In the genomic region with DNA sequence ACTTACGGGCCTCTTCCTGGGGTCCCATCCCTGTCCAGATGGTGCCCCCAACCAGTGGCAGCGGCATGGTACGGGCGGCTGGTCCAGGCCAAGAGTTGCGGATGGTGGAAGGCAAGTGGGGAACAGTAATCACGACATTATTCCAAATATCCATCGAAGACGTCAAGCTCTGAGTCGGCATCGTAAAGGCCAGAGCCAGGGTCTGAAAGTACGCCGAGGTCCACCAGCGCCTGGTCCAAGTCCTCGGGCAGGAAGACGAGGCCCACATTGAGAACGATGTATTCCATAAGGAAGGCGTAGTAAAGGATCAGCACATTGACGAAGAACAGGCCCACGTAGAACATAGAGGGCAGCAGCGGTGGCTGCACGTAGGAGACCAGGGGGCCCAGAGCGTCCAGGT, we compare ENCODE assay signal across 8 mouse cellular contexts. TPM values are rescaled to one million over a fixed set of nuclear protein-coding genes. Genes with fewer than 3 reads are reported as not detected.
DNase-seq lines count a peak whose midpoint lies in the region; ATAC-seq and TF ChIP-seq lines count a peak whose summit lies in the region.

No protein-coding gene starts in this region.

- intact Hi-C loops in left cerebral cortex, adult 2 months (cut with DNase I) = no loop called here
- intact Hi-C loops in left cerebral cortex, postnatal 14 days (cut with DNase I) = no loop called here

- no peaks in the 10 kb centered on the region for H3K9me3 ChIP-seq in forebrain, embryonic 13.5 days (replicated peaks)
- H3K9me3 ChIP-seq in midbrain, embryonic 12.5 days = no peaks in the 10 kb centered on the region

- no peaks in the 10 kb centered on the region for H3K36me3 ChIP-seq in forebrain, embryonic 13.5 days (ENCODE audit: poor library complexity, severe bottlenecking)
- H3K36me3 ChIP-seq in midbrain, embryonic 12.5 days = no peaks in the 10 kb centered on the region

- TF ChIP-seq CTCF in left cerebral cortex, adult 2 months (IDR thresholded peaks at IDR 0.05) = no peak

- peaks cover 50% of the 10 kb centered on the region for H3K4me1 ChIP-seq in forebrain, embryonic 13.5 days
- peaks cover 47% of the 10 kb centered on the region for H3K4me1 ChIP-seq in midbrain, embryonic 12.5 days

- peak overlapping the region; percentile 72 for H3K4me2 ChIP-seq in forebrain, embryonic 13.5 days
- peak overlapping the region; percentile 81 for H3K4me2 ChIP-seq in midbrain, embryonic 12.5 days (replicated peaks)

- H3K4me3 ChIP-seq in left cerebral cortex, adult 2 months = peak overlapping the region; percentile 78
- peak overlapping the region; percentile 92 for H3K4me3 ChIP-seq in forebrain, embryonic 13.5 days
- H3K4me3 ChIP-seq in midbrain, embryonic 12.5 days = peak overlapping the region; percentile 92

- ATAC-seq in forebrain, embryonic 13.5 days = no peak; the same call in 1 of the 2 replicates
- 0 out of 2 replicates have a peak, but pooled peaks have one; percentile 4 for ATAC-seq in midbrain, embryonic 12.5 days (ENCODE audit: low FRiP score, low read depth)

- no peak for DNase-seq in left cerebral cortex, adult 2 months (ENCODE audit: extremely low spot score in 1 of 2, low spot score in 2 of 2)
- no peak for DNase-seq in left cerebral cortex, postnatal 14 days (ENCODE audit: low spot score in 2 of 2)
- peak; percentile 39 for DNase-seq in NIH3T3 (ENCODE audit: low read depth)
- peak; percentile 32 for DNase-seq in kidney, adult 9 months
- no peak for DNase-seq in layer of hippocampus, adult 9-11 months
- DNase-seq in left cerebral cortex, adult 8-10 months (ENCODE audit: low spot score in 2 of 2) = no peak

- H3K27ac ChIP-seq in left cerebral cortex, adult 2 months = peak overlapping the region; percentile 94
- peak overlapping the region; percentile 76; the same call in 1 of the 2 replicates for H3K27ac ChIP-seq in forebrain, embryonic 13.5 days
- H3K27ac ChIP-seq in midbrain, embryonic 12.5 days (replicated peaks) = peak overlapping the region; percentile 87

- WGBS in forebrain, embryonic 13.5 days = 6% methylated on average over 22 of the region's 22 CpGs
- 2% methylated on average over 22 of the region's 22 CpGs for WGBS in midbrain, embryonic 12.5 days

- H3K9ac ChIP-seq in forebrain, embryonic 13.5 days = peak overlapping the region; percentile 95
- peak overlapping the region; percentile 91 for H3K9ac ChIP-seq in midbrain, embryonic 12.5 days (replicated peaks)

- H3K27me3 ChIP-seq in forebrain, embryonic 13.5 days = no peaks in the 10 kb centered on the region
- no peaks in the 10 kb centered on the region for H3K27me3 ChIP-seq in midbrain, embryonic 12.5 days

RNA-seq across cellular contexts. Expression of a gene that starts 0.6 kb away (rescaled TPM):
- total RNA-seq in left cerebral cortex, adult 2 months (2021) = 10 to 100 TPM; 68.7 to 72.3 TPM
- 10 to 100 TPM; 43.5 to 50.3 TPM for total RNA-seq in left cerebral cortex, postnatal 14 days (2021)
- 15.0 and 17.3 TPM in 2 replicates for polyA plus RNA-seq in forebrain, embryonic 13.5 days (2015; fragmentation: Nextera tagmentation; extraction: Ambion mirVana)
- polyA plus RNA-seq in midbrain, embryonic 12.5 days (2016; fragmentation: Nextera tagmentation; extraction: Ambion mirVana) = 25.6 and 26.2 TPM in 2 replicates
- total RNA-seq in left cerebral cortex, adult 8-10 months (2022) = 10 to 100 TPM; 59.8 to 63.5 (median 62.6) TPM

RNA-seq across cellular contexts. Expression of a gene that starts 2.9 kb away (rescaled TPM):
- total RNA-seq in left cerebral cortex, adult 2 months (2021) = 100 to 1,000 TPM; 105 to 106 TPM
- total RNA-seq in left cerebral cortex, postnatal 14 days (2021) = 10 to 100 TPM; 74.1 to 76.7 TPM
- polyA plus RNA-seq in forebrain, embryonic 13.5 days (2015; fragmentation: Nextera tagmentation; extraction: Ambion mirVana) = 54.3 and 61.7 TPM in 2 replicates
- polyA plus RNA-seq in midbrain, embryonic 12.5 days (2016; fragmentation: Nextera tagmentation; extraction: Ambion mirVana) = 51.0 and 51.6 TPM in 2 replicates
- total RNA-seq in left cerebral cortex, adult 8-10 months (2022) = 10 to 100 TPM; 89.8 to 97.2 (median 91.2) TPM

Comparison
In these comparisons a context has a peak if more than half of its experiments do, and no peak if none do; other contexts are left out.
1. DNase-seq: peak in NIH3T3 (single experiment) and kidney, adult 9 months (single experiment); none in left cerebral cortex, adult 2 months (0 of 2), left cerebral cortex, postnatal 14 days (0 of 2), layer of hippocampus, adult 9-11 months (single experiment) and left cerebral cortex, adult 8-10 months (0 of 2).
2. Peak in every context shown above with its lines, with median percentiles within 50 percentile points of each other: H3K27ac ChIP-seq and H3K4me3 ChIP-seq.